Mouse (Mus musculus): ENCODE results near the gene Hist1h2ai.
"Not testable (repeated sequence)": the region's sequence is repeated elsewhere in the genome, so short reads cannot be mapped to it uniquely, and the experiment has no call there.

Hist1h2ai gene

DNA sequence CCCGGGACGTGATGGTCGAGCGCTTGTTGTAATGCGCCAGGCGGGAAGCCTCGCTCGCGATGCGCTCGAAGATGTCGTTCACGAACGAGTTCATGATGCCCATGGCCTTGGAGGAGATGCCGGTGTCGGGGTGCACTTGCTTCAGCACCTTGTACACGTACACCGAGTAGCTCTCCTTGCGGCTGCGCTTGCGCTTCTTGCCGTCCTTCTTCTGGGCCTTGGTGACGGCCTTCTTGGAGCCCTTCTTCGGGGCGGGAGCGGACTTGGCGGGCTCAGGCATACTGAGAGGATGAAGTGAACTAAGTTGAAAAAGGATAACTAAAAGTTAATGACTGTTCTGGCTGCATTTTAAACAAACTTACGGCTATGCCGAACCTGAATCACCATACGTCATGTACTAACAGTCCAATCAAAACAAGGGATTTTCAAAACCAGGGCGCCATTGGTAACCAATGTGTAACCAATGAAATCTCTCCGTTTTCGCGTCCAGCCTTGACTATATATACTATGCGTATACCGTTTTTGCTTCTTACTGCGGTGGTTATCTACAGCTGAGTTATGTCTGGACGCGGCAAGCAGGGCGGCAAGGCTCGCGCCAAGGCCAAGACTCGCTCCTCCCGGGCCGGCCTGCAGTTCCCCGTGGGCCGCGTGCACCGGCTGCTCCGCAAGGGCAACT lies at the start of gene Hist1h2ai, which contains the start of gene Hist1h2bl:
Gene Hist1h2ai (plus strand): TSS at position 559 of the 676 bp plus-strand sequence.
Gene Hist1h2bl (minus strand): TSS at position 280 of the 676 bp plus-strand sequence.
- DNase-seq (ENCODE audit: low spot score in 2 of 2) = peak; percentile 82 to 91

DNA sequence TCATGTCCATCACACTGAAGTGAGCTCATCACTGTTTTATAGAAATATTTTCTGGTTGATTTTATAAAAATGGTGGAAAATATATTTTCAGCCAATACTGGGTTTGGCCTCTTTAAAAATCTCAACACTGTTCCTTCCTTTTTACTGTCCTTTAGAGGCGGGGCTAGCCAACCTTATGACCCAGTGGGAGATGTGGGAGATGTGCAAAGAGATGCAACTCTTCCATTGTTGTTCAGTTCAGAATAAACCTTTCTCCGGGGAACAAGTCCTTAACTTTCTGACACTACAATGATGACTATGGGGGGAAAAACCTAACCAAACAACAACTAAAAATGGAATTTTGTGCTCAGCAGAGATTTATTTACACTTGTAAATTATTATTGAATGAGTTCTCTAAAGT lies 38.9 kb upstream of the Hist1h2ai start, which contains the start of gene Olfr1360:
Gene Olfr1360 (minus strand): TSS at position 101 of the 400 bp plus-strand sequence.
- no peak for DNase-seq (ENCODE audit: low spot score in 2 of 2)

DNA sequence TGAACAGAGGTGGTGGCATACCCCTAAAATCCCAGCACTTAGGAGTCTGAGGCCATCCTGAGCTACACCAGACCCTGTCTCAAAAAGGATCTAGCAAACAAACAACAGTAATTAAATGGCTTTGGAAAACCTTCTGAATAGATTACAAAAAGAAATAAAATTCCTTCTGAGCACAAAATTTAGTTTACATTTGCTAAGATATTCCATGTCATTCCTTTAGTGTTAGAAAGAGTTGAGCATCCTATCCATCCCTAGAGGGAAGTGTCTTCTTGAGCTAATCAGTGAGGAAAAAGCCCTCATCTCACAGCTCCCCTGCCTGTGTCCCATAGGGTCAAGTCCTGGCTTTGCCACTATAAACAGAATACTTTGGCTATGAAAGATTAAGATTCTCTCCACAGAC lies 18.4 kb upstream of the Hist1h2ai start, which contains the start of gene Olfr1359:
Gene Olfr1359 (plus strand): TSS at position 301 of the 400 bp plus-strand sequence.
- no peak for DNase-seq (ENCODE audit: low spot score in 2 of 2)

DNA sequence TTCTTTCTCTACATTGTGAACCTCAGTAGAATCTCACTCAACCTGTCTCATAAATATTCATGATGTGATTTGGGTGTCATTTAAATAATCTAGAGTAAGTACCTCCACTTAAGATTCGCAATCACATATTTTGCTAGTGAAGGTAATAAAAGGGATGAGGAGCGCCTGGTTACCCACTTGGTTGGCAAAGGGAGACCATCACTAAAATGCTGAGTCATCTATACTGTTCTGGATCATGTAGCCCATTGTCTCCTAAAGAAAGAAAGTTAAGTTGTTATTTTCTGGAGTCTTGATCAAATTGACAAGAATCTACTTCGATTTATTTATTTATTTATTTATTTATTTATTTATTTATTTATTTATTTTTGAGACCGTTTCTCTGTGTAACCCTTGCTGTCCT lies 9.6 kb upstream of the Hist1h2ai start:
- DNase-seq (ENCODE audit: low spot score in 2 of 2) = no peak

DNA sequence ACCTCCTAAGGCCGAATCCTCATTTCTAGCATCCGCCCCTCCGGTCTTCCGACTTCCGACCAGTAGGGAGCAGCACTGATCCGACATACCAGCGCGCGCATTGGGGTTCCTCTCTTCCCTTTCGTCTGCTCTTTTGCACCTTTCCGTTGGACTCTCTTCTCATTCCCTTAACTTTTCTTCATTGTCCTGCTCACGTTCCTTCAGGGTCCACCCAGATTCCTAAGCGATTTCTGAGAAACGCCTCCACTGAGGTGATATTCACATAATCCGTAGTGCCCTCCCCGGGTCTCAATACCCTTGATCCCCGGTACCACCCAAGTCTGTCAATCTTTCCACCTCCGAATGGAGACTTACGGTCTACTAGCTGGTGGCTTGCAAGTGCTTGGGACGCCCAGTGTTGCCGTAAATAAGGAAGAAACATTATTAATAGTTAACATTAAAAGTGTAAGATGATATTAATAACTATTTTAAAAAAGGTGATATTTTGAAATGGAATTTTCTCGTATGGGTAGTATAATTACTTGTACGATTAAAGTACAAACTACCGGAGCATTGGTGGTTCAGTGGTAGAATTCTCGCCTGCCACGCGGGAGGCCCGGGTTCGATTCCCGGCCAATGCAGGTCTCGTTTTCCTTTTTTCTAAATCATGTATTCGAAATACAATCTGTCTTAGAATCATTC lies 6.1 kb upstream of the Hist1h2ai start:
- DNase-seq (ENCODE audit: low spot score in 2 of 2) = peak; percentile 76 to 88

DNA sequence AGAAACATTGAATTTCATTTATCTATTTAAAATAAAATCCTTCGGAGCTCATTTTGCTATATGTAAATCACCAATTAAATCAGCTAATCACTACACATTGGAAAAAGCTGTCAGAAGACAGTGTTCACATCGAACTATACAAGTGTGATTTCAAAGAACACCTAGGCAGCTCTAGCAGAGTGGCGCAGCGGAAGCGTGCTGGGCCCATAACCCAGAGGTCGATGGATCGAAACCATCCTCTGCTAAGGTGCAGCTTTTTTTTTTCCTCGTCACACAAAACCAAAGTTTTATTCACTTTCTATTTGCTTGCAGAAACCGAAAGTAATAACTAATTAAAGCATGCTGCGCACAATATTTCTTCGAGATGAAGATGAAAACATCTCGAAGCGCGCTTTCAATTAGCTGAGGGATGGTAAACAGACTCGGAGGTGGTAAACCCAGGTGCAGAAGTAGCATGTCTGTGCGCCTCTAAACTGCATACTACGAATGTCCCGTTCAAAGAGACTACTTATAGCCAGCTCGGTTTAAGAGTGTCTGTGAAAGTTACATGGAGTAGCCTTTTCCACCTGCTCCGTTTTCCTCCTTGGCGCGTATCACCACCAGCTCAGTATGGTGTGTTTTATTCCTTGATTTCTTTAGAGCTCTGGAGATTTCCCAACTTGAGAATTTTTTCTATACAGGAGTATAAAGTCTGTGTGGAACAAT lies 5.2 kb upstream of the Hist1h2ai start:
- DNase-seq (ENCODE audit: low spot score in 2 of 2) = peak; percentile 56 to 83

DNA sequence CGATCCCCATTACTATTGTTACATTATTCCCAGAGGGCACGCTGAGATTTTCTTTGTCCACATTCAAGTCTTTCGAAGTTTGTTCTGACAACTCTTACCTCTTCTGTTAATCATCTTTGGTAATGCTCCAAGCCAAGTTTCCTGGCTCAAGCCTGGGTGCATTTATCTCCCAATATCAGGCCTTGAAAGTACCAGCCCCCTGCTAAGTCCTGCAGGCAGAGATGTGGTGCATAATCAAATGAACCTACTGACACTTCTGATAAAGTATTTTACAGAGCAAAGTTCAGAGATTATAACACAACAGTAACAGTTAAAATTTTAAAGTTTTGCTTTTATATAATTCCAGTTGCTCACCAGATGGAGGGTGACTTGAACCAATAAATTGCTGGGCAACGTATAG lies 4.5 kb upstream of the Hist1h2ai start:
- no peak for DNase-seq (ENCODE audit: low spot score in 2 of 2)

DNA sequence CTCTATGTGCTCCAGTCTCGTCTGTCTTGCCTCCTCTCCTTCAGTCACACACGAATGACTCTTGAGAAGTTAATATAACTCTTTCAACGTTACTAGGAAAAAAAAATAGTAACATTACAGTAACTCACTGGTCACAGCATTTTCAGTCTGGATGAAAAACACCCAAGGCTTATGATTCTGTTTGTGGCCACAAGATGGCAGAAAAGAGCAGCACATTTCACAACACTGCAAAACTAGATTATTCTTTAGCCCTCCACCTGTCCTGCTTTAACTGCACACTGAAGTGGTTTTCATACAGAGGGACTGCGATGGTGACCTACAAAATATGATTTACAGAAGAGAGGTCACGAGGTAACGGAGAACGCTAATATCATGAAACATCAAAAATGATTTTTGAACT lies 1.5 kb upstream of the Hist1h2ai start:
- peak; percentile 23 to 65 for DNase-seq (ENCODE audit: low spot score in 2 of 2)

DNA sequence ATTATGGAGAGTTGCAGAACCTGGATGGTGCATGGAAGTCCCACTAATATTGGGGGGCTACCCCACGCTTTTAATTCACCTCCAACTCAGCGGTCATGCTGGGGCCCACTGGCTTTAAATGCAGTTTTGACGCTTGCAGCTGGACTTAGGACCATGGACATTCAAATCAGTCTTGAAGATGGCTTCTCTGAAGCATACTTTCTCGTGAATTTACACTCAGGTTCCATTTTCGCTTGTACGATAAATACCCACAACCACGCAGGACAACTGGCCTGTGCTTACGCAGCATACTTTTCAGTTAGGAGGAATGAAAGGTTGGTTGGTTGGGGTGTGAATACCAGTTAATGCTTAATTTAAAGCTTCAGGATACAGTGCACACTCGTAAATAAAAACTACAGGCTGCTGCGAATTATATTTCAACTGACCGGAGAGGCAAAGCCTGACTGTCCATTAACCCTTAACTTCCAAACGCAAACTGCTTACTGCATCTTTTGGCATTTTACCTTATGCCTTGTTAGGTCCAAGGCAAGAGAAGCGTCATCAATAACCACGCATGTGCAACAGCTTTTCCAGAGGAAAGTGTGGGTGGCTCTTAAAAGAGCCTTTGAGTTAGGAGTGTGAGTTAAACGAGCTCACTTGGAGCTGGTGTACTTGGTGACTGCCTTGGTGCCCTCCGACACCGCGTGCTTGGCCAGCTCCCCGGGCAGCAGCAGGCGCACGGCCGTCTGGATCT lies 925 bp upstream of the Hist1h2ai start:
- no peak for DNase-seq (ENCODE audit: low spot score in 2 of 2)

DNA sequence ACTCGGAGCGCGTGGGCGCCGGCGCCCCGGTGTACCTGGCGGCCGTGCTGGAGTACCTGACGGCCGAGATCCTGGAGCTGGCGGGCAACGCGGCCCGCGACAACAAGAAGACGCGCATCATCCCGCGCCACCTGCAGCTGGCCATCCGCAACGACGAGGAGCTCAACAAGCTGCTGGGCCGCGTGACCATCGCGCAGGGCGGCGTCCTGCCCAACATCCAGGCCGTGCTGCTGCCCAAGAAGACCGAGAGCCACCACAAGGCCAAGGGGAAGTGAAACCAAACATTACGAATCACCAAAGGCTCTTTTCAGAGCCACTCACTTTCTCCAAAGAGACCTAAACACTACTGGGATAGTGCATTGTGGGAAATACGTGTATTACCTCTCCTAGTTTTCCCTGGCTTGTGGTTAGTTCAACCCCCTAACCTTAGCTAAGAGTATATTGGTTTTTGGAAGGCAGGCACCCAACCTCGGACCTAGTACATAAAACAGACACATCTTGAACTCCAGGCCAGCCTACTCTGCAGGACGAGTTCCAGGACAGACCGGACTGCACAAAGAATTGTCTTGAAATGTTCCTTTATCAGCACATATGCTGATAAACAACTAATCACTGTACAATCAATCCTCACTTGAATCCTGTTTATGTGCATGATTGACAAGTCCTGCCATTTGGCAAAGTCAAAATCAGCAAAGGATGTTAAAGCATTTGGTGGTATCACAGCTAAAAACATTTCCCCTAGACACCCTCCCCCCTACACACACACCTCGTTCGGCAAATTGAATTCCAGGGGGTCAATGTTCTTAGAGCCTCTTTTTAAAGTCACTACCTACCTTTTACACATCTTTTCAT lies 544 bp downstream of the Hist1h2ai start:
- peak; percentile 19 to 41 for DNase-seq (ENCODE audit: low spot score in 2 of 2)

DNA sequence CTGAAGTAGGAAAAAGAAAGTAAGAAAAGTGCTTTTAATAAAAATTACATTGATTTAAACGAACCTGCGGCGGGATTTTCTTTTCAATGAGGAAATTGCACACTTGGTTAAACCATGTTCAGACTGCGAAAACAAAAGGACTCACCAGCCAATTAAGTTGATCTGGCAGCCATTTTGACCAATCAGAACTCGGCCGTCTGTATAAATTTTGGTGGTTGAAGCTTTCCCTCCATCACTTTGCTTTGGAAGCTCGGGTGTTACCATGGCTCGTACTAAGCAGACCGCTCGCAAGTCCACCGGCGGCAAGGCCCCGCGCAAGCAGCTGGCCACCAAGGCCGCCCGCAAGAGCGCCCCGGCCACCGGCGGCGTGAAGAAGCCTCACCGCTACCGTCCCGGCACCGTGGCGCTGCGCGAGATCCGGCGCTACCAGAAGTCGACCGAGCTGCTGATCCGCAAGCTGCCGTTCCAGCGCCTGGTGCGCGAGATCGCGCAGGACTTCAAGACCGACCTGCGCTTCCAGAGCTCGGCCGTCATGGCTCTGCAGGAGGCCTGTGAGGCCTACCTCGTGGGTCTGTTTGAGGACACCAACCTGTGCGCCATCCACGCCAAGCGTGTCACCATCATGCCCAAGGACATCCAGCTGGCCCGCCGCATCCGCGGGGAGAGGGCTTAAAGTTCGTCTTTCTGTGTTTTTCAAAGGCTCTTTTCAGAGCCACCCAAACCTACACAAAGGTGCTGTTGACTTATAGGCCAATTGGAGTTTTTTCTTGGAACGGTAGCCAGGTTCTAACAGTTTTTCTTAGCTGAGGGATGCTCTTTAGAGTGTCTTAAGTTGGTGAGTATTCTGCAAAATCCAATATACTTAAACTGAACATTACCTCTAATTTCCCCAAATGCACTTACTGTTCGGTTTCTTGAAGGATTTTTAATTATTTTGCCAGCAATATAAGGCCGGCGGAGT lies 1.5 kb downstream of the Hist1h2ai start, which contains the start of gene Hist1h3h:
Gene Hist1h3h (plus strand): TSS at position 263 of the 961 bp plus-strand sequence.
- DNase-seq (ENCODE audit: low spot score in 2 of 2) = peak; percentile 79 to 89

DNA sequence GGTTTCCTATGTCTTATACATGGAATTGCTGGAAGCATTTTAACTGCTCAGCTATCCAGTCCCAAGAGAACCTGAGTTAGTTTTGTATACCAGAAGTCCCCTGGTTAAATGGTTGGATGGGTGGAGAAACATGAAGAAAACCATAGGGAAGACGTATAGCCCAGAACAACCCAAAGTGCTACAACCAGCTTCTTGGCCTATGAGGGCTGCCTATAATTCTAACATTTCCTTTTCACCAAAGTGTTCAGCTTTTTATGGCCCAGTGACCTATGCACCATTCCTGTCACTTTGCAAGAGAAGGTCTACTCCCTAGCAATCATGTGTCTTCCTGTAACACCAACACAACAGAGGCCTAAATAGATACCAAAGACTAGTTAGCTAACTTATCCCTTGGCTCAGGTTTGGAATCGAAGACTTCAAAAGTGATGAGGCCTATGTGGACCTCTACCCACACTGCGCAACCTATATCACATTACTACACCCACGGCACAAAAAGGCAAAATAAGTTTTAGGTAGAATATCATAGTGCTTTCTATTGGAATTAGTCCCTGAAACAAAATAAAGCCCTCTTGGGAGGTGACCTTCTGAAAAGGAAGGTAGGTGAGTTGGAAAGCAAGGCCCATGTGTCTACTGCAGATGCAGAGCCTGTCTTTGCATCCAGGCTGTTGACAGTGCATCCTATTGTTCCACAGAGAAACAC lies 2.3 kb downstream of the Hist1h2ai start:
- no peak for DNase-seq (ENCODE audit: low spot score in 2 of 2)

DNA sequence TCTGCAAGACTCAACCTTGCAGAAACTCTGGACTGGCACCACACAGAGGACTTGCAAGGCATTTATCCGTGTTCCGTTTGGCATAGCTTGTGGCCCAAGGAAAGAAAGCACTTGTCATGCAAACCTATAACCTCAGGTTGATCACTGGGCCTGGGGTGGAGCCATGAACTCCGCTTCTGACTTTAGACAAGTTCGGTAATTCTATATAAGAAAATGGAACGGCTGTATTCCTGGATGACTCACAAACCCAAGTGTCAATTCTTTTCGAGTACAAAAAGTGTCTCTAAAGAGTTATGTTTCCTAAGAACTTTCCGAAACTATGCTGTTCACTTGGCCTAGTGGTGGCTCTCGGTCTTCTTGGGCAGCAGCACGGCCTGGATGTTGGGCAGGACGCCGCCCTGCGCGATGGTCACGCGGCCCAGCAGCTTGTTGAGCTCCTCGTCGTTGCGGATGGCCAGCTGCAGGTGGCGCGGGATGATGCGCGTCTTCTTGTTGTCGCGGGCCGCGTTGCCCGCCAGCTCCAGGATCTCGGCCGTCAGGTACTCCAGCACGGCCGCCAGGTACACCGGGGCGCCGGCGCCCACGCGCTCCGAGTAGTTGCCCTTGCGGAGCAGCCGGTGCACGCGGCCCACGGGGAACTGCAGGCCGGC lies 5.0 kb downstream of the Hist1h2ai start:
- not testable (repeated sequence) for DNase-seq (ENCODE audit: low spot score in 2 of 2)

DNA sequence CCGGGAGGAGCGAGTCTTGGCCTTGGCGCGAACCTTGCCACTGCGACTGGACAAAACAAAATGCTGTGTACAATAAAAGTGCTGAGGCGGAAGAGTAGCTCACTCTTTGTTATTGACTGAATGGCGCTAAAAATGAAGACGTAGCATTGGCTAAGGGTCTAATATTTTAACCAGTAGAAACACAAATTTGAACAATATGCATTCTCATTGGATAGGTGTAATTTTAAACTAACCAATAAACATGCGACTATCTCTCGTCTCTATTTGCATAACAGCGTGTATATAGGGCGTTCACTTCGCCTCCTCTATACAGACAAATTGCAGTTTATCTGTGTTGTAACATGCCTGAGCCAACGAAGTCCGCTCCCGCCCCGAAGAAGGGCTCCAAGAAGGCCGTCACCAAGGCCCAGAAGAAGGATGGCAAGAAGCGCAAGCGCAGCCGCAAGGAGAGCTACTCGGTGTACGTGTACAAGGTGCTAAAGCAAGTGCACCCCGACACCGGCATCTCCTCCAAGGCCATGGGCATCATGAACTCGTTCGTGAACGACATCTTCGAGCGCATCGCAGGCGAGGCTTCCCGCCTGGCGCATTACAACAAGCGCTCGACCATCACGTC lies 5.6 kb downstream of the Hist1h2ai start, which contains the start of gene Hist1h2bm:
Gene Hist1h2bm (plus strand): TSS at position 288 of the 616 bp plus-strand sequence.
- peak; percentile 69 to 89 for DNase-seq (ENCODE audit: low spot score in 2 of 2)

DNA sequence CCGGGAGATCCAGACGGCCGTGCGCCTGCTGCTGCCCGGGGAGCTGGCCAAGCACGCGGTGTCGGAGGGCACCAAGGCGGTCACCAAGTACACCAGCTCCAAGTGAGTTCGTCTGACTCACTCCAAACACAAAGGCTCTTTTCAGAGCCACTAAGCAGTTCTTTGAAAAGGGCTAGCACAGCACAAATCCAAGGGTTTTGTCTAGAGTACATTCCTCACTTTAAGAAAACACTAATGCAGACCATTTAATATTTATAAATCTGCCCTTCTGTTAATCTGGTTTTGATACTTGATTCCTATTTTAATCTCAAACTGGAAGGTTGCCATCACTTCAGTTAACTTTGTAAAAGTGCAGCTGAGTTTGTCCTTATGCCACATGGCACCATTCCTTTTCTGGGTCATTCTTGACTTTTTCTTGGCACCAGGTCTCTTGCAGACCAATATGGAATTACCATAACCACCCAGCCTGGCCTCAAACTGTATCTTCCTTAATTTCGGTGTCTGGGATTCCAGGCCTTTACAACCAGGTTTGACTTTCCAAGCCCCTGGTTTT lies 6.2 kb downstream of the Hist1h2ai start:
- DNase-seq (ENCODE audit: low spot score in 2 of 2) = no peak

DNA sequence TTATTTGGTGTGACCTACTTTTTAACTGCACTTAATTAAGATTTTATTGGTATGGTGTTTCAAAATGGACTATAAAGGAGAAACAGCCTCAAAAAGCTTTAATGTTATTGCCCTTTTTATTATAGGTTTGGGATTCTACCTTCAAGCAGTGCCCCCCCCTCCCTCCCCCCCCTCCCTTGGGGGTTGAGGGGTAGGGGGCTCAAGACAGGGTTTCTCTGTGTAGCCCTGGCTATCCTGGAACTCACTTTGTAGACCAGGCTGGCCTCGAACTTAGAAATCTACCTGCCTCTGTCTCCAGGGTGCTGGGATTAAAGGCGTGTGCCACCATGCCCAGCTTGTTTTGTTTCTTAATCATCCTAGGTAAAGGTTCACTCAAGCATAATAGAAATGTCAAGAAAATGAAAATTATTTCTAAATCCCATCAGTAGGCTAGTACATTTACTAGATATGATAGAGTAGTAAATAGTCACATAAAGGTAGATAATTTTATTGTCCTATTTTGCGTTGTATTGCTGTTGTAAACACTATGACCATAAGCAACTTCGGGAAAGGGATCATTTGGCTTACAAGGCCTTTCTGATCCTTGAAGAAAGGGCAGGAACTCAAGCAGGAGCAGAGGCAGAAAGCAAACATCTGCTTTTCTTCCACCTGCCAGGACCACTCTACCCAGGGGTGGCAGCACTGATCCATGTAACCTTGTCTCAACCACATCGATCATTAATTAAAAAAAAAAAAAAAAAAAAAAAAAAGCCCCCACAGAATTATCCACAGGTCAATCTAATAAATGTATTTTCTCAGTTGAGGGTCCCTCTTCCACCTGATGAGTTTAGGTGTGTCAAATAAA lies 7.0 kb downstream of the Hist1h2ai start:
- no peak for DNase-seq (ENCODE audit: low spot score in 2 of 2)
